Mouse (Mus musculus) kidney, embryonic 14.5 days (tissue): ENCODE measurements around the gene BC107364. TPM values are rescaled to one million over a fixed set of nuclear protein-coding genes. Genes with fewer than 3 reads are reported as not detected.
"Not testable (repeated sequence)": the region's sequence is repeated elsewhere in the genome, so short reads cannot be mapped to it uniquely, and the experiment has no call there.

Source experiments
- ATAC-seq: fragments of 200-750 bp; cut with Nextera tagmentation; 2 replicates; pipeline ENCODE4 v1.8.0; 2017; ENCODE audit warnings: moderate number of reproducible peaks, mild to moderate bottlenecking, moderate TSS enrichment, moderate library complexity; ENCODE audit not compliant: low FRiP score, low TSS enrichment
- H3K27ac ChIP-seq: fragments of 300-500 bp; sonication (generic); 2 replicates; pipeline ENCODE4 v1.5.1; 2014; ENCODE audit warnings: low read depth, mild to moderate bottlenecking, low read length, moderate library complexity, mixed read lengths
- H3K27me3 ChIP-seq: fragments of 300-500 bp; sonication (generic); 2 replicates; pipeline ENCODE4 v1.6.1; 2014; ENCODE audit warnings: mild to moderate bottlenecking, low read length; ENCODE audit not compliant: control insufficient read depth, insufficient read depth
- H3K36me3 ChIP-seq: fragments of 300-500 bp; sonication (generic); 2 replicates; pipeline ENCODE4 v1.6.1; 2014; ENCODE audit warnings: low read length, mixed read lengths; ENCODE audit not compliant: control insufficient read depth, insufficient read depth
- H3K4me1 ChIP-seq: fragments of 300-500 bp; sonication (generic); 2 replicates; pipeline ENCODE4 v1.6.1; 2014; ENCODE audit warnings: low read length, mixed read lengths; ENCODE audit not compliant: control insufficient read depth, insufficient read depth
- H3K4me2 ChIP-seq: fragments of 300-500 bp; sonication (generic); replicated peaks from 2 replicates; pipeline ENCODE4 v1.6.1; 2014; ENCODE audit warnings: low read depth, mild to moderate bottlenecking, low read length
- H3K4me3 ChIP-seq: fragments of 300-500 bp; sonication (generic); 2 replicates; pipeline ENCODE4 v1.5.1; 2014; ENCODE audit warnings: mild to moderate bottlenecking, low read length
- H3K9ac ChIP-seq: fragments of 300-500 bp; sonication (generic); 2 replicates; pipeline ENCODE4 v1.6.1; 2014; ENCODE audit warnings: low read depth, mild to moderate bottlenecking, low read length, moderate library complexity
- H3K9me3 ChIP-seq: fragments of 300-500 bp; sonication (generic); 2 replicates; pipeline ENCODE4 v1.6.1; 2016; ENCODE audit warnings: low read length; ENCODE audit not compliant: control insufficient read depth
- WGBS: fragments of 180-500 bp; shearing (Covaris S2); extraction: QIAGEN DNeasy Blood & Tissue Kit; methylation state at CpG from one replicate; pipeline ENCODE4 v1.1.7; 2014; 5-methylcytosine and 5-hydroxymethylcytosine counted together
- polyA plus RNA-seq: library from polyadenylated mRNA; unstranded; fragments of >200 nt; fragmentation: Nextera tagmentation; extraction: Ambion mirVana; gene quantifications from 2 replicates; pipeline ENCODE4 v1.2.1, GENCODE M21; 2014

BC107364 gene
- polyA plus RNA-seq, 1 experiment from 2014 or later: 0.20 TPM

DNA sequence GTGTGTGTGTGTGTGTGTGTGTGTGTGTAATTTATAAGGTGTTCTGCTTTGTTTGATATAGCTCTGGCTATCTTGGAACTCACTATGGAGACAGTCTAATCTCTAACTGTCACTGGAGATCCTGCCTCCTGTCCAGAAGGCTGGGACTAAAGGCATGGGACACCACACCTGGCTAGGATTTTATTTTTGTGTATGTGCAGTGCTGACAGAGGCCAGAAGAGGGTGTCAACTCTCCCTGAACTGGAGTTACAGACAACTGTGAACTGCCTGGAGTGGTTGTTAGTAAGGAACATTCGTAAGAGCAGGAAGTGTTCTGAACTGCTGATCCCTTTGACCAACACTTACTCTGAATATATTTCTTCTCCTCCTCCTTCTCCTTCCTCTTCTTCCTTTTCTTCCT, 49.1 kb downstream of the BC107364 start:
- 4% methylated on average over 1 of the region's 1 CpGs for whole genome bisulfite sequencing
- H3K27ac ChIP-seq: no peak overlapping the region
- no peak for ATAC-seq
- H3K4me1 ChIP-seq: no peaks in the 10 kb centered on the region
- H3K4me3 ChIP-seq: no peak overlapping the region
- H3K4me2 ChIP-seq: no peak overlapping the region
- H3K9ac ChIP-seq: no peak overlapping the region
- no peaks in the 10 kb centered on the region for H3K36me3 ChIP-seq
- H3K27me3 ChIP-seq: peaks cover 86% of the 10 kb centered on the region
- no peaks in the 10 kb centered on the region; the same call in 1 of the 2 replicates for H3K9me3 ChIP-seq

DNA sequence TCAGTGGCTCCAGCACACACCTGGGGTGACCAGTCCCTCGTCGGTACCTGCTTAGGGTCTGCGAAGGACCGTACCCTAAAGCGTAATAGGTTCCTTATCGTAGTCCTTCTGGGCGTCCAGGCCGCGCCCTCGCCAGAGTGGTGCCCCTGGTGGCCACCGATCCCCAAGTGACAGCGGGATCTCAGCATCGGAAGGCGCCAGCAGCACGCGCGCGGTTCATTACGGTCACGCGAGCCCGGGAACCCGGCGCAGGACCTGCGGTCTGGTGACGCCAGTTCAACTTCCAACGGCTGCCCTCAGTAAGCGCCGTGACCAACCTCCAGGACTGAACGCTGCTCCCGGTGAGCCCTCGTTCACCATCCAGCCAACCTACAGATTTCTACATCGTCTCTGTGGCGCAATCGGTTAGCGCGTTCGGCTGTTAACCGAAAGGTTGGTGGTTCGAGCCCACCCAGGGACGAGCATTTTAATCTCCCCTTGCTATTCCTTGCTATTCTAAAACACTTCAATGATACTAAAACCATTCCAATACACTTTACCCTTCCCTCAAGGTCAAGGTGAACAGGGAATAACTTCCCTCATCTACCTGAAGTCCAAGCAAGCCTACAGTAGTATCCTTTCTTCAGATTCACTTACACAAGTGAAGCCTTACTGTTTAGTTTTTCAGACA, 50.1 kb downstream of the BC107364 start:
- peak; percentile 56; the same call in 1 of the 2 replicates for ATAC-seq
- WGBS: under 1% methylated on average over 41 of the region's 41 CpGs

GRCm38 (mm10) chr3:96401474-96401831, 50.7 kb downstream of the BC107364 start:
- WGBS: 3% methylated on average over 13 of the region's 13 CpGs
- no peak overlapping the region for H3K27ac ChIP-seq
- no peaks in the 10 kb centered on the region; the same call in 1 of the 2 replicates for H3K9me3 ChIP-seq
- no peak overlapping the region for H3K9ac ChIP-seq
- peak overlapping the region; percentile 37 for H3K4me3 ChIP-seq
- no peaks in the 10 kb centered on the region for H3K36me3 ChIP-seq
- no peaks in the 10 kb centered on the region for H3K4me1 ChIP-seq
- ATAC-seq: no peak
- peak overlapping the region; percentile 51 for H3K4me2 ChIP-seq
- H3K27me3 ChIP-seq: peaks cover 93% of the 10 kb centered on the region

More for the DNA sequence above, 50.1 kb downstream of the BC107364 start:
- Histone ChIP-seq H3K9me3 (no peaks in the 10 kb centered on the region; the same call in 1 of the 2 replicates), H3K9ac (no peak overlapping the region), H3K27ac (no peak overlapping the region), H3K36me3 (no peaks in the 10 kb centered on the region), H3K4me1 (no peaks in the 10 kb centered on the region), H3K4me3 (peak overlapping the region; percentile 37), H3K4me2 (peak overlapping the region; percentile 51), H3K27me3 (peaks cover 90% of the 10 kb centered on the region)

DNA sequence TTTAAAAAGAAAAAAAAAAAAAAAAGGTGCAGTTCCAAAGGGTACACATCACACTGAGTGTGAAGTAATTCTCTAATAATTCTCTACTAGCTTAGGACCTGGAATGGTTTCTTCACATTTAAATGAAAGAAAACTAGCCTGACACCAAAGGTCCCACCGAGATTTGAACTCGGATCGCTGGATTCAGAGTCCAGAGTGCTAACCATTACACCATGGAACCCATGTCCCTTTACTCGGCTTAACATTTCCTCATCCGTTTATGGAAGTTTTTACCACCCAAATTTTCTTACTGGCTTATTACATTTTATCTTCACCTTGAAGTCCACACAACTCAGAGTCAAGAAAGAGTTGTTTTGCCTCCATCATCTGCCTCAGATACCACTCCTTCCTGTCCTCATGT, 53.2 kb downstream of the BC107364 start:
- ATAC-seq: no peak
- H3K27ac ChIP-seq: no peak overlapping the region
- no peaks in the 10 kb centered on the region for H3K9me3 ChIP-seq
- H3K4me1 ChIP-seq: no peaks in the 10 kb centered on the region
- H3K9ac ChIP-seq: no peak overlapping the region
- H3K36me3 ChIP-seq: no peaks in the 10 kb centered on the region
- no peak overlapping the region for H3K4me2 ChIP-seq
- H3K4me3 ChIP-seq: no peak overlapping the region
- 3% methylated on average over 5 of the region's 5 CpGs for WGBS
- peaks cover 95% of the 10 kb centered on the region for H3K27me3 ChIP-seq

DNA sequence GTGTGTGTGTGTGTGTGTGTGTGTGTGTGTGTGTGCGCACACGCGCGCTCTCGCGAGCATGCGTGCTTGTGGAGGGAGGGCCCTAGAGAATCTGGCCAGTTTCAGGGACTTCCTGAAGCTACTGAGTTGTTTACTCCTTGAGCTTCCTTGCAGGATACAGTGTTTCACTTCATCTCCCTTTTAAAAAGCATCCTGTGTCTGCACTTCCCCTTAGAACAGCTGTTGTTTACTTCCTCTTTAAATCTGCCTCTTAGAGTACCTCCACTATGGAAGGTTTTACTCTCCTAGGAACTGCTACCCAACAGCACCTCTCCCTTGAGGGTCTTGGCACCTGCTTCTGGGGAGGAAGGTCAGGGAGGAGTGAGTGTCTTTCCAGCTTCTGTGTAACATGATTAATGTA, 55.2 kb downstream of the BC107364 start:
- Histone ChIP-seq H3K4me3 (no peak overlapping the region), H3K4me2 (no peak overlapping the region), H3K4me1 (no peaks in the 10 kb centered on the region), H3K36me3 (no peaks in the 10 kb centered on the region), H3K27ac (no peak overlapping the region), H3K27me3 (peaks cover 87% of the 10 kb centered on the region), H3K9me3 (no peaks in the 10 kb centered on the region), H3K9ac (no peak overlapping the region)
- no peak for ATAC-seq
- WGBS: 95% methylated on average over 7 of the region's 7 CpGs

GRCm38 (mm10) chr3:96387202-96387601, 64.9 kb downstream of the BC107364 start:
- H3K9ac ChIP-seq, H3K4me2 ChIP-seq: not testable (repeated sequence)

More at GRCm38 (mm10) chr3:96387202-96387601, 64.9 kb downstream of the BC107364 start:
- not testable (repeated sequence) for H3K4me1 ChIP-seq, ATAC-seq, H3K9me3 ChIP-seq, H3K36me3 ChIP-seq, H3K27ac ChIP-seq, H3K4me3 ChIP-seq
- no CpG with 5 or more reads among the region's 18 CpGs for WGBS
- H3K27me3 ChIP-seq: peaks cover 22% of the 10 kb centered on the region

Other genes with a start within 250 kb of the BC107364 start
- 65.0 and 70.9 TPM in 2 replicates for gene Bola1, start 232.6 kb downstream of the BC107364 start, polyA plus RNA-seq
- gene Hist2h2ab, start 232.4 kb downstream of the BC107364 start, polyA plus RNA-seq: 2.2 and 2.4 TPM in 2 replicates
- 11.3 and 17.1 TPM in 2 replicates for gene Hist2h2ac, start 231.4 kb downstream of the BC107364 start, polyA plus RNA-seq
- 9.2 and 13.1 TPM in 2 replicates for gene Hist2h2be, start 231.2 kb downstream of the BC107364 start, polyA plus RNA-seq
- 5.4 and 6.9 TPM in 2 replicates for gene Hist2h3c2, start 213.2 kb downstream of the BC107364 start, polyA plus RNA-seq
- gene Hist2h2aa2, start 212.0 kb downstream of the BC107364 start, polyA plus RNA-seq: 33.3 and 69.4 TPM in 2 replicates
- 18.3 and 20.3 TPM in 2 replicates for gene Hist2h2aa1, start 206.8 kb downstream of the BC107364 start, polyA plus RNA-seq
- 0.91 and 2.4 TPM in 2 replicates for gene Hist2h3c1, start 205.6 kb downstream of the BC107364 start, polyA plus RNA-seq
- gene Hist2h4, start 189.0 kb downstream of the BC107364 start, polyA plus RNA-seq: 8.9 and 10.8 TPM in 2 replicates
- 72.6 and 85.9 TPM in 2 replicates for gene Hist2h3b, start 183.7 kb downstream of the BC107364 start, polyA plus RNA-seq
- gene Hist2h2bb, start 182.6 kb downstream of the BC107364 start, polyA plus RNA-seq: 21.8 and 45.2 TPM in 2 replicates
- gene Fcgr1, start 158.3 kb downstream of the BC107364 start, polyA plus RNA-seq: 1.8 and 2.2 TPM in 2 replicates
- gene Hfe2, start 72.9 kb upstream of the BC107364 start, polyA plus RNA-seq: 0.20 and 0.30 TPM in 2 replicates
- gene Txnip, start 105.7 kb upstream of the BC107364 start, polyA plus RNA-seq: 91.1 and 148 TPM in 2 replicates
- gene Gm16253, start 124.7 kb upstream of the BC107364 start, polyA plus RNA-seq: 0.72 and 1.3 TPM in 2 replicates
- 18.0 and 22.3 TPM in 2 replicates for gene Polr3gl, start 141.9 kb upstream of the BC107364 start, polyA plus RNA-seq
- 1.8 and 2.4 TPM in 2 replicates for gene Ankrd34a, start 144.3 kb upstream of the BC107364 start, polyA plus RNA-seq
- 5.8 and 7.0 TPM in 2 replicates for gene Lix1l, start 148.8 kb upstream of the BC107364 start, polyA plus RNA-seq
- gene Rbm8a, start 177.6 kb upstream of the BC107364 start, polyA plus RNA-seq: 167 and 236 TPM in 2 replicates
- 55.8 and 59.6 TPM in 2 replicates for gene Pex11b, start 183.1 kb upstream of the BC107364 start, polyA plus RNA-seq
- gene Gm42957, start 183.2 kb upstream of the BC107364 start, polyA plus RNA-seq: not detected in 2 replicates
- gene Itga10, start 193.3 kb upstream of the BC107364 start, polyA plus RNA-seq: 0.73 and 1.1 TPM in 2 replicates
- 0.33 and 0.37 TPM in 2 replicates for gene Ankrd35, start 217.8 kb upstream of the BC107364 start, polyA plus RNA-seq
- 36.5 and 55.7 TPM in 2 replicates for gene Pias3, start 244.1 kb upstream of the BC107364 start, polyA plus RNA-seq